Mouse (Mus musculus) monocyte, adult 2 months (primary cell): ENCODE results near the gene Gm17428.

ENCODE experiments used
- DNase-seq, 2 experiments: peaks; one replicate each; pipeline ENCODE4 v3.0.0; 2022; ENCODE audit warnings: low spot score in 2 of 2, low read depth in 1 of 2

Gene Gm17428

DNA sequence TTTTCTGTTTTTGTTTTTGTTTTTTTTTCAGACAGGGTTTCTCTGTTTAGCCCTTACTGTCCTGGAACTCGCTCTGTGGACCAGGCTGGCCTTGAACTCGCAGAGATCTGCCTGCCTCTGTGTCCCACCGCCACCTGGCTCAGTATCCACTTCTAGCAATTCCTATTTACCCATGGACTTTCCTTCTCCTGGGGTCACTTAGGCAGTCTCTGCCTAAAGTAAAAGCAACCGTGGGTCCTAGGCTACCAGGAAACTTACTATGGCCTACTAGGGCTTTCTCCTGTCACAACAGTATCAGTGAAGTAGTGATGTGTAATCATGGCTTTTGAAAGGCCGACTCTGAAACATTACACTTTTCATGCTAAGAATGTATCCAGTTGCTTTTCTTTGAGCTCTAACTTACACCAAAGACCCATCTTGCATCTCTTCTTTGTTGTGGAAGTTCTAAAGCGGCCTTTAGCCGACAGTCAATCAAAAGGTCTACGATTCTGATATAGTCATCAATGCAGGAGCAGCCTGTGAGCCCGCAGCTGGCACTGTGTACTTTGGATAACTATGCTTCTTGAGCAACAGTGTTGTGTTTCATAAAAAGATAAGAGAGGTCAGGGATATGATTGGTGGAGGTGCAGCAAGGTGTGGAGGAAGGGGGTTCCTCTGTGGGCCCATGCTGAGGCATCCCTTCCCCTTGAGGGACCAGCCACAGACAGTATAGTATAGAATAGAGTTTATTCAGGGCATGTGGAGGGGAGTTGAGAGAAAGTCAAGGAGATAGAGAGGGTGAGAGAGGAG lies 30.6 kb downstream of the Gm17428 start:
- DNase-seq, result no peak

DNA sequence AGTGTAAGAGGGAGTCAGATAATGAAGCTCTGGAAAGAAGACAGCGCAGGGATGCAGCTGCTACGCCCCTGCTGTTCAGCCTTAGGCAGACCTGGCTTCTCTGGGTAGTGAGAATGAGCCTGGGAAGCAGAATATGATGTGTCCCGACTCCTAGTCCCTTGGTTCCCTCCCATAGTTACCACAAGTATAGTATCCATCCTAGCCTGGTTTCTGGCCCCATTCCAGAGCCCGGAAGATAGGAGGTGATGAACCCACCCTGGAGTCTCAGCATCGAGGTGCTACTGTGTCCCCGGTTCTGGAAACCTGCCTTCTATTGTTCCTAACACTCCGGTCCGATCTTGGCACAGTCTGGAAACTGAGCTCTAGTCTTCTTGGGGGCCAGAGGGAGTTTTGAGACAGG lies 31.7 kb downstream of the Gm17428 start:
- DNase-seq, result no peak

DNA sequence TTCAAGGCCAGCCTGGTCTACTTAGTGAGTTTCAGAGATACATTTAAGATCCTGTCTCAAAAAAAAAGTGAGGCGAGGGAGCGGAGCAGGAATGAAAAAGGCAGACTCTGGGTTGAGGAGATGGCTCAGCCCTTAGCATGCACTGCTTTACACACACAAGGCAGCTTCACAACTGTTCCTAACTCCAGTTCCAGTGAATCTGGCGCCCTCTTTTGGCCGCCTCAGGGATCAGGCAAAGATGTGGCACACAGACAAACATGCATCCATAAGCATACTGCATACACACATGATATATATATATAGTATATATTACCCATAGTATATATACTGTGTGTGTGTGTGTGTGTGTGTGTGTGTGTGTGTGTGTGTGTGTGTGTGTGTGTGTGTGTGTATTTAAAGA lies 34.4 kb downstream of the Gm17428 start:
- no peak for DNase-seq

DNA sequence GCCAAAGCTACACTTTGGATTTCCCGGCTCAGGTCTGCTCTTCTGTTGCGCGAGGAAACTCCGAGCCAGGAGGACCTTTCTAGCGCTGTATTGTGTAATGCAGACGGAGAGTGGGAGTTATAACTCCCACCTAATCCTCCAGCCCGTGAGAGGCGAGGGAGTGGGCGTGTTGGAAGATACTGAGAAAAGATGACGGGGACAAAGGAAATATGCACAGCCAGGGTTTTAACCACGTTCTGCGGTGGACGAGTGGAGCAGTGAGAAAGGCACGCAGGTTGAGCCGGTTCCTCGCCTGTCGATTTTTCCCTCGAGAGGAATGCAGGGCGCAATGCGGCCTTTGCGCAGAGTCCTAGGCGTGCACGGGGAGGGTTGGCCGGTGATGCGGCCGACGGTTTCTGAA lies 37.9 kb downstream of the Gm17428 start:
- peak in 1 of 2 experiments; percentile 0 for DNase-seq

DNA sequence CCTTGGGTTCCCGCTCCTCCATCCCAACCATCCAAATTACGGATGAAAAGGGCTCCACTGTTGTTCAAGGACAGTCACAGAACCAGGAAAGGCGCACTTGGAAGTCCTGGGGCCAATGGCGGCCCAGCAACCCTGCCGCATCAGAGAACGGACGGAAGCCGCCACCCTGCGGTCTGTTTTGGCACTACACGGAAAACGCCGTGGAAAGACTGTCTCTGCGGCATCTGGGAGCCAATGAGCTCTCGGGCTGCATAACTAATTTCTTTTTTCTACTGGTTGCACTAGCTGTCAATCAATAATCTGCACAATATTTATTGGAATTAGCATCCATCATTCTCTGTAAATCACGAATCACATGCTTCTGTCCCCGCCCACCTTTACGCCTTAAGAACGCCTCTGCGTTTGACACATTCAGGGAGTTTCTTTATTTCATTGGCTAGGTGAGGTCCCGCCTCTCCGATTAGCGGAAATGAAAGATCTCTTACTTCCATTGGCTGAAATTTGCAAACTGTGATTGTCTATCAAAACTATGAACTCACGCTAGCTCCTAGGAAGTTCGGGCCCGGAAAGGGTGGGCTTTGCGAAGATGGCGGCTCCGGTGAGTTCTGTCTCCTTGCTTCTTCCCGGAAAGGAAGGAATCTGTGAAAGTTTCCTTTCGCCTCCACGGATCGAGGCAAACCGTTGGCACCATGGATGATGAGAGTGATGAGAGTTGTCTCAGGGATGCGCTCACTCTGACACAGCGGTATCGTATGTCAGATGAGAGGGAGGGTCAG lies 38.4 kb downstream of the Gm17428 start, which contains the start of gene Ngdn:
Gene Ngdn, plus strand, starts transcription at position 464 of the 776 bp plus-strand sequence.
- DNase-seq, result peak; percentile 92 to 96

DNA sequence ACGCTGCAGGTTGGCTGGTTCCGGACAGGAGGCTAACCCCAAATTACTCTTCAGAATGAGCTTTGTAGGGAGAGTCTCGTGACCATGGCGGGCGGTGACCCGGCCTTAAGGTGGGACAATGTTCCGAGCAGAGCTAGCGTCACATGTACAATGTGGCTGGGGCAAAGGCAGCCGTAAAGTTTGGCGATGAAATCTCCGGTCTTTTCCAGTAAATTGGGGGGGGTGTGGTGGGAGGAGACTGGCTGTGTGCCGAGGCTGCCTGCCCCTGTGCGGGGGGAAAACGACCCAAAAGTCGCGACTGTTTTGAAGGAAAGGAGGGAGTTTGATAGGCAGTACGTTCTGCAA lies 39.0 kb downstream of the Gm17428 start:
- DNase-seq, result no peak

- DNase-seq, result no peak
Observed at GRCm38 (mm10) chr14:55016876-55017275, 40.1 kb downstream of the Gm17428 start.

DNA sequence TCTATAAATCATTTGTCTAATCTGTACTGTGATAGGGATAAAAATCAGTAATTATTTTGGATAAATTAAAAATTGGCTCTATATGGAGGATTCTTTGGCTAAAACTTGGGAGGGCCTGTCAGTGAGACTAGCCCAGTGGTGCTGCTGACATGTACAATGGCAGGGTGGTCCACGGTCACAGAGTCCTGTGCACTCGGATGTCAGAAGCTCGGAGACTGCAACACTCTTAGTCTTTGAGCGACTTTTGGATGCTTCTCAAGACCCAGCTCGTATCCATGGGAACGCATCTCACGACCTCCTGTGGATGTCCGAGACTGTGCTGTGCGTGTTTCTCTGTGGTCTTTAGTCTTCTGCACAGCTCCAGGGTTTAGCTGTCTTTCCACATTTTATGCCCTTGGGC lies 43.7 kb downstream of the Gm17428 start:
- DNase-seq, result no peak

GRCm38 (mm10) chr14:55023011-55023410 lies 46.3 kb downstream of the Gm17428 start:
- DNase-seq, result no peak

DNA sequence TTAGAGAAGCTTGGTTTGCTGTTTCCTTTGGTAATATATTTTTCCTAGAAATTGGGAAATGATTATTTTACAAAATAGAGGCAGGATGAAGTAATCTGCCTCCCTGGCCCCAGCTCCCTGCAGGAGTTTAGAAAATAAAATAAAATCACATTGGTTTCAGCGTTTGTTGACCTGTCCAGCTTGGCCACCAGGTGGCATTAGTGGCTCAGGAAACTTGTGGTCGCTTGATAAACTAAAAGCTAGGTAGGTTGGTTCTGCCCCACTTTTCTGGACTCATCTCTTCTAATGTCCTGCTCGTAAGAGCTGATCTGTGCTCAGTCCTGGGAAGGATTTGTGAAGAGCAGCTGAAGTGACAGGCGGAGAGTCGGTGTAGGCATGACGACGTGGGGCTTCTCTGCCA lies 47.5 kb downstream of the Gm17428 start:
- peak in 1 of 2 experiments; percentile 9 for DNase-seq

DNA sequence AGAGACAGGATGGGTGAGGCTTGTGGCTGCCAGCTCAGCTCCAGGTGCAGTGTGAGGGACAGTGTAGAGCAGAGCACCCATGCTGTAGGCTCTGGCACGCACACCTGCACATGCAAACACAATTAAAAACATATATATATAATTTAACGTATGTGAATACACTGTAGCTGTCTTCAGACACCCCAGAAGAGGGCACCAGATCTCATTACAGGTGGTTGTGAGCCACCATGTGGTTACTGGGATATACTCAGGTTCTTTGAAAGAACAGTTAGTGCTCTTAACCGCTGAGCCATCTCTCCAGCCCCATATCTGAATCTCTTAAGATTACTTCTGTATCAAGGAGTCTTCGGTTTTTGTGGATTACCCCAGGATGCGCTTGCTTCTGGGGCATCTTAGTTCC lies 48.8 kb downstream of the Gm17428 start:
- no peak for DNase-seq
